Mouse (Mus musculus): Measurements from ENCODE around the gene Zfp36. TPM values are rescaled to one million over a fixed set of nuclear protein-coding genes. Genes with fewer than 3 reads are reported as not detected.

Gene Zfp36
- polyA plus RNA-seq, 1 experiment: 70.2 TPM

DNA sequence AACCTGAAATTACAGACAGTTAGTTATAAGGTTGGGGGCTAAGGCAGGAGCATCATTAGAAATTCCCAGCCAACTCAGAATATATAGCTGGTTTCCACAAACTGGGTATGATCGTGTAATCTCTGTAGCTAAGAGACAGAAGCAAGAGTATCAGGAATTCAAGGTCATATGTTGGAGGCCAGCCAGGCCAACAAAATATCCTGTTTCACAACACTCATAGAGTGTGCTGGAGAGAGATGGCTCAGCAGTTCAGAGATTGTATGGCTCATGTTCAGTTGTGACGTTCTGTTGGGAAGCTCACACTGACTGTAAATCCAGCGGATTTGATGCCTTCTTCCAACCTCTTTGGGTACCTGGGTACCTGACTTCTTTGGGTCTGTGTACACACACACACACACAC, 32.3 kb downstream of the Zfp36 start:
- H3K4me1 ChIP-seq (ENCODE audit: control insufficient read depth, insufficient read depth, insufficient read length, low read length): peaks cover 7% of the 10 kb centered on the region; the same call in 1 of the 2 replicates
- no peak overlapping the region for H3K4me3 ChIP-seq (ENCODE audit: insufficient read depth, low read depth, low read length)
- H3K27ac ChIP-seq (replicated peaks; ENCODE audit: low read depth, low read length): no peak overlapping the region

DNA sequence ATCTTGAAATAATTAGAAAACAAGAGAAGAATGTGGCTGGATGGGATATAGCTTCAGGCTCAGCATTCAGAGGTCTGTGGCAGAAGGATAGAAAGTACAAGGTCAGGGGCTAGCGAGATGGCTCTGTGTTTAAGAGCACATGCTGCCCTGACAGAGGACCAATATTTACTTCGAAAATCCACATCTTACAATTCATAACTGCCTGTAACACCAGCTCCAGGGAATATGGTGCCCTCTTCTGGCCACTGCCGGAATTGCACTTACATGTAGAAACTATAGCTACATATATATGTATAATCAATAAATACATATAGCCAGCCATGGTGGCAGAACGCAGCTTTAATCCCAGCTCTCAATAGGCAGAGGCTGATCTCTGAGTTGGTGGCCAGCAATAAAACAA, 35.4 kb downstream of the Zfp36 start:
- H3K4me3 ChIP-seq (ENCODE audit: insufficient read depth, low read depth, low read length): no peak overlapping the region
- H3K4me1 ChIP-seq (ENCODE audit: control insufficient read depth, insufficient read depth, insufficient read length, low read length): 0 out of 2 replicates have a peak, but pooled peaks cover under 1% of the 10 kb centered on the region
- no peak overlapping the region for H3K27ac ChIP-seq (replicated peaks; ENCODE audit: low read depth, low read length)

DNA sequence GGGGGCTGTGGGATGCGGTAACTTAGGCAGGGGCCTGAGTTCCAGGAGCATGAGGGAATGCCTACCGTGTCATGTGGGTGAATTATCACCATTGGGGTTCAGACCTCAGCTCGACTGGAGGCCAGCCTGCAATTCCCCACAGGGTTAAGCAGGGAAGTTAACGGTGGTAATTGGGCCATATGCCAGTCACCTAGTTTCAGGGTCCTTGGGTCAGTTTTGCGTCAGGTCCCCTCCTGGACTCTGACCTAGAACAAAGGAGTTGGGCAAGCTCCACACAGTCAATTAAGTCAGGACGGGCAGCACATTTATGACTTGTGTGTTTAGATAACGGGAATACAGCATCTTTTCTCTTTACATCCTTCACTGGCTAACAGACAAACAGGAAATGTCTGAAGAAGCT, 38.7 kb downstream of the Zfp36 start:
- no peaks in the 10 kb centered on the region for H3K4me1 ChIP-seq (ENCODE audit: control insufficient read depth, insufficient read depth, insufficient read length, low read length)
- no peak overlapping the region for H3K27ac ChIP-seq (replicated peaks; ENCODE audit: low read depth, low read length)
- no peak overlapping the region for H3K4me3 ChIP-seq (ENCODE audit: insufficient read depth, low read depth, low read length)

DNA sequence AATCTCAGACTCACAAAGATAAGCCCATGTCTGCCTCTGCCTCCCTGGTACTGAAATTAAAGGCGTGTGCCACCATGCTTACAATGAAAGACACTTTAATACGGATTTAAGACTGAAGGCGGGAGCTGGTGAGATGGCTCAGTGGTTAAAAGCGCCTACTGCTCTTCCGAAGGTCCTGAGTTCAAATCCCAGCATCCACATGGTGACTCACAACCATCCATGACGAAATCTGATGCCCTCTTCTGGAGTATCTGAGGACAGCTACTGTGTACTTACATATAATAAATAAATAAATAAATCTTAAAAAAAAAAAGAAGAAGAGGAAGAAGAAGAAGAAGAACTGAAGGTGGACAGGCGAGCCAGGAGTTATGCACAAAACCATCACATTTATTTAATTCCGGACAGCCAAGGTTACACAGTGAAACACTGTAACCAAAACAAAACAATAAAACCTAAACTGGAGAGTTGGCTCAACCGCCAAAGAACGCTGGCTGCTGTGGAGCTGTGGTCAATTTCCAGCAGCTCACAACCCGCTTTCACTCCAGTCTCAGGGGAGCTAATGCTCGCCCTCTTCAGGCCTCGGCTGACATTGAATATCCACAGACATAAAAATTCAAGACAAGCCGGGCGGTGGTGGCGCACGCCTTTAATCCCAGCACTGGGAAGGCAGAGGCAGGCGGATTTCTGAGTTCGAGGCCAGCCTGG, 40.7 kb downstream of the Zfp36 start:
- Histone ChIP-seq H3K4me3 (ENCODE audit: insufficient read depth, low read depth, low read length) (peak overlapping the region; percentile 65), H3K4me1 (ENCODE audit: control insufficient read depth, insufficient read depth, insufficient read length, low read length) (peaks cover 2% of the 10 kb centered on the region; the same call in 1 of the 2 replicates), H3K27ac (replicated peaks; ENCODE audit: low read depth, low read length) (peak overlapping the region; percentile 97)

DNA sequence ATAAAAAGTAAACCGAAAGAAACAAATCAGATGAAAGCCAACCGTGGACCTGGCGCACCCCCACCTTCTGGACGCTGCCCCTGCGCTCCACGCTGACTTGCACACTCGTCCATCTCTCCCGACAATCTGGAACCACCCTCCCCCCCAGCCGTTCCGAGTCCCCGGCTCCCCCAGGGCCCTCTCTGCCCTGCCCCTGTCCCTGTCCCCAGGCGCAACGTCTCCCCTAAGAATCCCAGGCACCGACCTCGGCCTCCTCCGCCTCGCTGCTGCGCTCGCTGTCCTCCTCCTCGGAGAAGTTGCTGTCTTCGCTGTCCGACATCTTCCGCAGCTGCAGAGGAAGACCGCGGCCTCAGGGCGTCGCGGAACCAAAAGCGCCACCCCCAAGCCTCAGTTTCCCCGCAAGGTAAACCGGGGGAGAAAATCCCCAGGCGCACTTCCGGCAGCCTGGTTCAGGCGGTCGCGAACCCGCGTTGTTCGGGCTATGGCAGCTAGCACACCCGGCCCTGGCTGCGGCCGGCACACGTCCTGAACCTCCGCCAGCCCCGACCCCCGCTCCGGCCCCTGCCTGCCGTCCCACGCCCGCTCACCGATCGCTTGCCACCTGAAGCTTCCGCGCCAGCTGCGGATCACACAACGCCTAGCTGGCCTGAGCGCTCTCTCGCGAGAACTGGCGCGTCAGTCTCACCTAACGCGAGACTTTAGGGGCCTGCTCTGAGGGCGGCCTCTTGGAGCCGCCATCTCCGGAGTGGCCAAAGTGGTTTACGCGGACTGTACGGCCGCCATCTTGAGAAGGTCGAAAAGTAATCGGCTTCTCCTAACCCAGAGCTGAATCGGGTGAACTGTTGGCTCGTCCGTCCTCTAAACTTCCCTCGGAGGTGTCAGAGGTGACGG, 41.7 kb downstream of the Zfp36 start, which contains the start of gene Supt5:
Supt5 (minus strand) TSS at position 639 of the 891 bp plus-strand sequence.
- H3K4me1 ChIP-seq (ENCODE audit: control insufficient read depth, insufficient read depth, insufficient read length, low read length): peaks cover 2% of the 10 kb centered on the region; the same call in 1 of the 2 replicates
- peak within 1 kb of the TSS; percentile 91 for H3K4me3 ChIP-seq (ENCODE audit: insufficient read depth, low read depth, low read length)
- peak within 1 kb of the TSS; percentile 97 for H3K27ac ChIP-seq (replicated peaks; ENCODE audit: low read depth, low read length)

DNA sequence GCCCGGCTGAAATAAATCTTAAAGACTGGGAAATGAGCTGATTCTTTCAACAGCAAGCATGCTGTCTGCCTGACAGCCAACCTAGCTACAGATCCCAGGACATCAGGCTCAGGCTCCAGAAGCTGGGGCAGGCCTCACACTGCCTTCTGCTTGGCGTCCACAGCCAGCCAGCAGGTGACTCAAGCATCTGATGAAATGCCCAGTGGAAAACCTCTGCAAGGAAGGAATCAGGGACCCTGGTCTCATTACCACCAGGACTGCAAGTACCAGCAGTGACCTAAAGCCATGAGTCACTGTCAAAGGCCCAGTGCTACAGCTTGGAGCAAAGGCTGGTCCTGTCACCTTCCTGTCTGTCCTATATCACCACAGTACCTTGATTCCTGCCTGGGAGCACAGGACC, 44.6 kb downstream of the Zfp36 start:
- H3K4me3 ChIP-seq (ENCODE audit: insufficient read depth, low read depth, low read length): no peak overlapping the region
- H3K4me1 ChIP-seq (ENCODE audit: control insufficient read depth, insufficient read depth, insufficient read length, low read length): peaks cover 2% of the 10 kb centered on the region; the same call in 1 of the 2 replicates
- no peak overlapping the region for H3K27ac ChIP-seq (replicated peaks; ENCODE audit: low read depth, low read length)

DNA sequence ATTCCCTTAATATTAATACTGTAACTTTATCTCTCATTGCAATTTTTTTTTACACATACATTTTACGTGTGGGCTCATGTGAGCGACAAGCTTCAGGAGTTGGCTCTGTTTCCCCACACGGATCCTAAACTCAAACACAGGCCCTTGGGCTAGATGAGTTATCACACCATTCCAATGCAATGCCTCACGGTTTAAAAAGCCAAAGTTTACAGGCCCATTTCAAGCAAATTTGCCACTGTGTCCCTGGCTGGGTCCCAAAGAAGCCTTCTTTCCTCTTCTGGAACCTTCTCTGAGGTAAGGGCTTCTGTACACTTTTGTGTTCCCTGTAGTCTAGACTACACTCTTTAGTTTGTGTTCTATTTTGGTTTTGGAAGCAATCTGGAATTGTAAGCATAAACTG, 45.5 kb downstream of the Zfp36 start:
- no peak overlapping the region for H3K27ac ChIP-seq (replicated peaks; ENCODE audit: low read depth, low read length)
- H3K4me3 ChIP-seq (ENCODE audit: insufficient read depth, low read depth, low read length): no peak overlapping the region
- H3K4me1 ChIP-seq (ENCODE audit: control insufficient read depth, insufficient read depth, insufficient read length, low read length): peaks cover 2% of the 10 kb centered on the region; the same call in 1 of the 2 replicates

DNA sequence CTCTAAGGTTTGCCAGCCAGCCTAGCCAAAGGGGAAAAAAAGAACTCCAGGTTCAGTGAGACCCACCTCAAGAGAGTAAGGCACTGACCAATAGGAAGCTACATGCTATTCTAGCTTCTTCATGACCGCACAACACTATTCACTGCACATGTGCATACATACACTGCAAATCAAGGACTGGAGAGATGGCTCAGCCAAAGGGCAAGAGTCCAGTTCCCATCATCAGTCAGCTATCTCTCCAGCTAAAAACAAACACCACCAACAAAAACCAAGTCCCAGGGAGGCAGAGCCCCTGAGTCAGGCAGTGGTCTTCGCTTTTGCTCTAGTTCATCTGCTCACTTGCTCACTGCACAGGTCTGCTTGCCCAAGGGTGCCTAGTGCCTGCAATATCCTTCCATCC, 51.8 kb downstream of the Zfp36 start:
- Histone ChIP-seq H3K4me1 (ENCODE audit: control insufficient read depth, insufficient read depth, insufficient read length, low read length) (no peaks in the 10 kb centered on the region), H3K27ac (replicated peaks; ENCODE audit: low read depth, low read length) (no peak overlapping the region), H3K4me3 (ENCODE audit: insufficient read depth, low read depth, low read length) (no peak overlapping the region)

Other genes with a start within 250 kb of the Zfp36 start
- 19.9 and 25.7 TPM in 2 replicates for gene Fbl, start 210.5 kb downstream of the Zfp36 start, polyA plus RNA-seq (2012; ENCODE audit: insufficient read depth, insufficient read length, missing spikeins)
- 17.9 and 26.8 TPM in 2 replicates for gene Dyrk1b, start 200.8 kb downstream of the Zfp36 start, polyA plus RNA-seq (2012; ENCODE audit: insufficient read depth, insufficient read length, missing spikeins)
- 5.2 and 8.2 TPM in 2 replicates for gene Eid2, start 112.4 kb downstream of the Zfp36 start, polyA plus RNA-seq (2012; ENCODE audit: insufficient read depth, insufficient read length, missing spikeins)
- gene Eid2b, start 102.5 kb downstream of the Zfp36 start, polyA plus RNA-seq (2012; ENCODE audit: insufficient read depth, insufficient read length, missing spikeins): 5.6 and 9.0 TPM in 2 replicates
- not detected in 2 replicates for gene Selenov, start 89.1 kb downstream of the Zfp36 start, polyA plus RNA-seq (2012; ENCODE audit: insufficient read depth, insufficient read length, missing spikeins)
- gene Dll3, start 78.0 kb downstream of the Zfp36 start, polyA plus RNA-seq (2012; ENCODE audit: insufficient read depth, insufficient read length, missing spikeins): not detected in 2 replicates
- gene Timm50, start 68.2 kb downstream of the Zfp36 start, polyA plus RNA-seq (2012; ENCODE audit: insufficient read depth, insufficient read length, missing spikeins): 99.5 and 124 TPM in 2 replicates
- 25.7 and 30.4 TPM in 2 replicates for gene Supt5, start 41.5 kb downstream of the Zfp36 start, polyA plus RNA-seq (2012; ENCODE audit: insufficient read depth, insufficient read length, missing spikeins)
- 404 and 482 TPM in 2 replicates for gene Rps16, start 29.6 kb downstream of the Zfp36 start, polyA plus RNA-seq (2012; ENCODE audit: insufficient read depth, insufficient read length, missing spikeins)
- 3.1 and 3.5 TPM in 2 replicates for gene Plekhg2, start 7.7 kb downstream of the Zfp36 start, polyA plus RNA-seq (2012; ENCODE audit: insufficient read depth, insufficient read length, missing spikeins)
- gene Med29, start 12.5 kb upstream of the Zfp36 start, polyA plus RNA-seq (2012; ENCODE audit: insufficient read depth, insufficient read length, missing spikeins): 18.4 and 20.2 TPM in 2 replicates
- gene Paf1, start 12.7 kb upstream of the Zfp36 start, polyA plus RNA-seq (2012; ENCODE audit: insufficient read depth, insufficient read length, missing spikeins): 50.4 and 62.6 TPM in 2 replicates
- gene Gmfg, start 57.2 kb upstream of the Zfp36 start, polyA plus RNA-seq (2012; ENCODE audit: insufficient read depth, insufficient read length, missing spikeins): 7.1 and 9.6 TPM in 2 replicates
- 0.38 TPM in 1 of 2 replicates, not detected in the other for gene Lrfn1, start 71.7 kb upstream of the Zfp36 start, polyA plus RNA-seq (2012; ENCODE audit: insufficient read depth, insufficient read length, missing spikeins)
- gene Ifnl2, start 130.2 kb upstream of the Zfp36 start, polyA plus RNA-seq (2012; ENCODE audit: insufficient read depth, insufficient read length, missing spikeins): not detected in 2 replicates
- not detected in 2 replicates for gene Ifnl3, start 142.6 kb upstream of the Zfp36 start, polyA plus RNA-seq (2012; ENCODE audit: insufficient read depth, insufficient read length, missing spikeins)
- gene Sycn, start 160.6 kb upstream of the Zfp36 start, polyA plus RNA-seq (2012; ENCODE audit: insufficient read depth, insufficient read length, missing spikeins): not detected in 2 replicates
- gene Nccrp1, start 167.0 kb upstream of the Zfp36 start, polyA plus RNA-seq (2012; ENCODE audit: insufficient read depth, insufficient read length, missing spikeins): not detected in 2 replicates
- 18.8 and 24.4 TPM in 2 replicates for gene Samd4b, start 217.9 kb upstream of the Zfp36 start, polyA plus RNA-seq (2012; ENCODE audit: insufficient read depth, insufficient read length, missing spikeins)
- gene Pak4, start 217.9 kb upstream of the Zfp36 start, polyA plus RNA-seq (2012; ENCODE audit: insufficient read depth, insufficient read length, missing spikeins): 4.1 and 5.8 TPM in 2 replicates